Mouse (Mus musculus) B cell, adult 2 months (primary cell): ENCODE results near the gene March10.
A peak's percentile ranks its signal among the peaks of the same experiment; 100 is the strongest.

Experiments
- DNase-seq, 2 experiments: peaks; one replicate each; pipeline ENCODE4 v3.0.0; 2022

March10 gene

DNA sequence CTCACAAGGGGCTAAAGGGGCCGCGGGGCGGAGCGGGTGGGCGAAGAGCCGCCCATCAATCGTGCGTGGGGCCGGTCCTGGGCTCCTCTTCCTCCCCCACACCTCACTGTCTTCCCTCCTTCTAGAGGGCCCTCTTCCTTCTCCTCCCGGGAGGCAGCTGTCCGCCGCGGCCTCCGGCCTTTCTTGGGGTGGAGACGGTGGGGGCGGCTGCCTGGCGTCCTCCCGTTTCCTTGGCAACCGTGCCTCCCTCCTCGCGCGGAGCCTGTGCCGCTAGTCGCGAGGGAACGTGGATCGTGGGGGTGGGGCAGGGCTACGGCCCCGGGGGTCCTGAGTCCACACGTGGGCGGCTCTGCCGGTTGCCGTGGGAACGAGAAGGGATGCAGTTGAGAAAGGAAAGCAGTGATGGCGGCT, at the start of gene March10:
Gene March10 (minus strand): TSS at position 239 of the 411 bp plus-strand sequence.
- DNase-seq = no peak

DNA sequence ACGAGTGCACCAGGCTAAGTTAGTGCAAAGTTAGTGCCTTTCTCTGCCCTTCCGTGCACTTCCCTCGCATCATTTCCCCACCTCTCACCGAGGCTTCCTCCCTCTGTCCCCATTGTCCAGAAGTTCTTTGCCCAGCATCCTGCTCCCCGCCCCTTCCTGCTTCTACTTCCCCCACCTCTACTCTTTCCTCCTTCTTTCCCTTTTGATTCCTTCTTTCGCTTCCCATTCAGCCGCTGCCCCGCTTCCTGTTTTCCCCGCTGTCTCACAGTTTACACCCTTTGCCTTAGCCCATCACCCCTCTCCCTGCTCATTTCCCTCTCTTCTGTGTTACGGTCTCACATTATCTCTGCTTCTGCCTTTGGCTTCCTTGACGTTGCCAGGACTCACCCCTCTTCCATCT, 49.8 kb upstream of the March10 start:
- no peak for DNase-seq

DNA sequence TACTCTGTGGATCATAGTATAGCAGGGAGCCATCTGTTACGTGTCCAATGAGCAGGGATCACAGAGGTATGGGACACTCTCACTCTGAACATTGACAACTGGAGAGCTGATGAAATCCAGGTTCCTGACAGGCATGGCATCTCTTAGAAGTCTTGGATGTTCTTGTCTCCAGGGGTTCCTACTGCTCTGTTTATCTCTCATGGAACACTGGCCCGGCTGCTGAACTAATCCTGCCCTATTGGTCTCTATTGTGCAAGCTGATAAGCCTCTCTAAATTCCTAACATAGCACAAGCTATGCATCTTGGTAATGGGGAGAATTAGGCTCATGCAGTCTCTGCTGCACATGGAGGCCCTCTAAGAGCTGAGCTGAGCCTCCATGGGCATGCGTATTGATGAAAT, 48.5 kb upstream of the March10 start:
- no peak for DNase-seq

DNA sequence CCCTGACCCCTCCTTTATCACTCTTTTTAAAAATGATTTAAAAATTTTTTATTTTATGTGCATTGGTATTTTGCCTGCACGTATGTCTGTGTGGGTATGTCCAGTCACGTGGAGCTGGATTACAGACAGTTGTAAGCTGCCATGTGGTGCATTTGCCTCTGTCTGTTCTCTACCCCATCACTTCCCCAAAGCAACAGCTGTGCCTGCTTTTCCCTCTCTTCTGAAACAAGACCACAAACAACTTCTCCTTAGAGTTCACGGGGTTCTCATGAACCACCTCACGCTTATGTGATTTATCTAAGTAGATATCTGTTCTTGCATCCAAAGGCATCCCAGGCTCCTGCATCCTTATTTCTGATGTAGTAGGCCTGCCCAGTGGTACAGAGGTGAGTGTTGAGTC, 45.8 kb upstream of the March10 start:
- DNase-seq = no peak

DNA sequence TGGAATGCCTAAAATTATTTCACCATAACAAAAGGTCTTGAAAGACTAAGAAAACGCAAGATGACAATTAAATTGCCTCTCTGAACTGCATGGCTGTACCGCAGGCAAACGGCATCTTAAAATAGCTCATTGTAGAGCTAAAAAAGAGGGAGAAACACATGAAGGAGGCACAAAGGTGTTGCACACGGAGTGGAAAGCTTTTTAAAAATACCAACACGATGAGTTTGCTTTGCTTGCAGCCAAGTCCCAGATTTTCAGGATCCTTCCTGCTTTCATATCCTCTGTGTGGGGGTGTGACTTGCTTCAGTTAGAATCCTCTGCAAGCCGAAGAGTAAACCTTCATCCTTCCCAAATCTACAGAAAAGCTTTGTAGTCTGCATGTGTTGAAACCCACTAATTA, 41.0 kb upstream of the March10 start:
- no peak for DNase-seq

DNA sequence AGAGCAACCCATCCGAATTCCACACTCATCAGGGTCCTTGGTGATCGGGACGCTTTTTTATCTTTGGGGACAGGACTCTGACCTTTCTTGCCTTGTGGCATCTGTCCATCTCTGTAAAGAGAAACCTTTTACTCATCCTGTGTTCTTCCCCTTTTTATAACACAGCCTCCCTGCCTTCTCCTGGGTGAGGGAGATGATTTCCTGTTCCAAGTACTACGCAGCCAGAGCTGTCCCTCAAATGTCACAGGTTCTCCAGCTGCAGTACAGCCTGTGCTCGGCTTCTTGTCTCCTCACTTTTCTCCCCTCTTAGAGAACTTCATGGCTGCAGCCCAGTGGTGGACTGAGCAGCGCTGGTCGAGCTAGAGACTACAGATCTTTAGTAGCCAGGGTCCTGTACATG, 40.1 kb upstream of the March10 start:
- no peak for DNase-seq

DNA sequence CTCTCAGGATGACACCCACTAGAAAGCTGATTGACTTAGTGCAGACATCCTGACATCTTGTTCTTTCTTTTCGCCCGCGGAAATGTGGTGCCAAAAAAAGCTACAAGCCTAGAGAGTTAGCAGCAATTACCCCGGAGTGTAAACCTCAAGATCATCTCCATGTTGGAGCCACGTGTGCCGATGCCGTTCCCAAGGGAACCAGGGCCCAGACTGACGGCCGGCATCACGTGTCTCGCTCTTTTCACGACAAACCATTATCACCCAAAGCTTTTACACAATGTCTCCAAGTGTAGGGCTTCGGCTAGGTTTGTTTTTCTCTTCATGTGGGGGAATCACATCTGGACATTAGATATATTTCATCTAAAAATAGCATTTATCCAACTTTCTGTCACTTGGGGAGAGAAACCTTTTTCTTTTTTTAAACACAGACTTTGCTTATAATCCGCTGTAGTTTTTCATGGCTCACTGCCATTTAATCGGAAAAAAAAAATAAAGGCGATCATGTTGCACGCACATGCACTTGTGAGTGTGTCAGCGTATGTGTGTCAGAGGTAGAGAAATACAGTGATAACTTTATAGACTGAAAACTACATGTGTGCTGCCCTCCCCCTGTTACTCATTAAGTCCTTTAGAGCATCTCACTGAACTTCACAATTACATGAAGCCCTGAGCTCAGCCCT, 39.2 kb upstream of the March10 start:
- no peak for DNase-seq

DNA sequence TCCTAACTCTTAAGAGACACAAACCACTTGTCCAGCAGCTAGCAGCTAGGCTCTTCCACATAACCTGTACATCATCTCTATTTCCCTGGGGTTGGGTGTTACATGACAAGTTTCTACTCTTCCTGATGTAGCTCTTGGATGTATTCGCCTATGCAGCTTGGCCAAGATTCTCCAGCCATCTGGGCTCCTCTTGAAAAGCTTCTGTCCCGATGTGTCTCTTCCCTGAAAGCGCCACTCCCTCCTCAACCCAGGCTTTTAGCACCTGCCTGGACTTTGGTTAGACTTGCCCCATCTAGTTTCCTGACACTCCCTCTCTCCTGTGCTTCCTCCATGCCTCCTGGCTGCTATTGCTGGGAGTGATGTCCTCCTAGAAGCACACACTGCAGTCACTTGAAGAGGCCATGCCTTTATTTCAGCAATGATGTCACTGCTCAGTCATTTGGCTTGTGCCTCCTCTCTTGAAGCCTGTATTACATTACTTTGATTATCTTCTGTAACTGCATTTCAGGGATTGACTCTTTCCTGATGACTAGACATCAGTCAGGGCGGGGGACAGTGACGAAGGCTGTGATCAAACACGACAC, 38.3 kb upstream of the March10 start:
- no peak for DNase-seq

DNA sequence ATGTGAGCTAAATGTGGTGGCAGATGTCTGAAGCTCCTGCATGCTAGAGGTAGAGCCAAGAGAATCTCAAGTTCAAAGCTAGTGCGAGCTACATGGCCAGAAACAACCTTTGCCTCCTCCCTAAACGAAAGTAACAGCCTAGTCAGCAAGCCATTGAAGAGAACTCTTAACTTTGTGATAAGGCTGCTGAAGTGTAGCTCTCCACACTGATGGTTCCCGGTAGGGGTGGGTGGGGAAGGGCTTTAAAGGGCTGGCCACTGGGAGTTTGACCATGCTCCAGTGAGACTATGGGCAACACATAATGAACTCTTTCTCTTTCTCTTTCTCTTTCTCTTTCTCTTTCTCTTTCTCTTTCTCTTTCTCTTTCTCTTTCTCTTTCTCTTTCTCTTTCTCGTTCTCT, 35.9 kb upstream of the March10 start:
- peak in 1 of 2 experiments; percentile 6 for DNase-seq

DNA sequence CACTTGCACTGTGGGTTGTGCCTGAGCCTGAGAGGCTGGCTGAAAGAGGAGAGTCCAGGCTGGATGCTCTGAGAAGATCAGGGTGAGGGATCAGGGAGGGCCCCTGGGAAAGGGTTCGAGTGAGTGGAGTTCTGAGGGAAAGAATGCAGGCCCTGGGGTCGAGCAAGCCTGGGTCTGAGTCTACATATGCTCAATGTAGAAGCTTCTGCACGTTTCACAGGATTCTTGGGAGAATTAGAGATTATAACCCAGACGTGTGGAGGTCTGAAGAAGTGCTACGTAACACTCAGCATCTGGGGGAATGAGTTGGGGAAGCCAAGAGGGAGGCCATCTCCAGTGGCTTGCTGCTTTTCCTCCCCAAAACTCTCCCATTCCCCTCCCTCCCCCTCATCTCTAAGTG, 34.4 kb upstream of the March10 start:
- no peak for DNase-seq

DNA sequence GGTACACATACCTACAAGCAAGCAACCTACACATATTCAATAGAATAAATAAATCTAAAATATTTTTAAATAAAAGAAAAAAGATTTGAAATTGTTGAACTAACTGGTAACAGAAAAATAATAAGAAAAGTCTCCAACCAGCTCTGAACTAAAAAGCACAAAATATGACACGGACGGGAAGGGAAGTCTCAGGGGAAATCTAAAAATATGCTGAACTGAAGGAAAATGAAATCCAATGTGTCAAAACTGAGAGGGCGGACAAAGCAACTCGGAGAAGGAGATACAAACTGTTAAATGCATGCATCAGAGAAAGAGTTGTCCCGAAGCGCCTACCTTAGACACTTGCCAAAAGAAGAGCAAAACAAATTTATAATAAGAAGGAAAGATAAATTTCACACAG, 28.9 kb upstream of the March10 start:
- DNase-seq = no peak

DNA sequence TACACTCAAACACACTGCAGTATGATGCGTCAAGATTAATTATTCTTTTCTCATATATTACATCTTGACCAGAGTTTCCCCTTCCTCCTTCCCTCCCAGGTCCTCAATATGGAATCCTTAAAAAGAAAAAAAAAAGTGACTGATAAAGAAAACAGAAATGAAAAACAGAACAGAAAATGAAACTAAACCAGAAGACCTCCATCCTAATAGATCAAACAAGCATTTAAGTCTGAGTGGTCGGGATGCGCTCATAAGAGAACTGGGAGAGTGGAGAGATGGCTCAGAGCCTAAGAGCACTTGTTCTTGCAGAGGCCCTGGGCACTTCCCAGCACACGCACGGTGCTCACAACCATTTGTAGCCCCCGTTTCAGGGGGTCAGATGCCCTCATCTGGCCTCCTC, 28.5 kb upstream of the March10 start:
- no peak for DNase-seq

DNA sequence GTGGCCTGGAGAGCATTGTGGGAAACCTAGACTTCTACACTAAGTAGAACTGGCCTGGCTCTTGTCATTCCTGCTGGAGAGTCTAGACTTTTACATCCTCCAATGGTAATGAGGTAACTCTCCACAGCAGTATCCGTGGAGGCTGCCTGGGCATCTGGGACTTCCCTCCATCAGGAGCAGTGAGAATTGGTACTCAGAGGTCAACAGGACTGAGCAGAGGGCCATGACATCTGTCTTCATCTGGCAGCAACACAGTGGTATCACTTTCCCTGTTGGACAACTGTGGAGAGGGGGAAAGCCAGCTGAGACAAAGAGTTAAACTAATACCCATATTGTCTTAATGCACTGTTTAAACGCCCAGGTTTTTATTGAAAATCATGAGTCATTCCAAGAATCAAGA, 26.2 kb upstream of the March10 start:
- DNase-seq = no peak

DNA sequence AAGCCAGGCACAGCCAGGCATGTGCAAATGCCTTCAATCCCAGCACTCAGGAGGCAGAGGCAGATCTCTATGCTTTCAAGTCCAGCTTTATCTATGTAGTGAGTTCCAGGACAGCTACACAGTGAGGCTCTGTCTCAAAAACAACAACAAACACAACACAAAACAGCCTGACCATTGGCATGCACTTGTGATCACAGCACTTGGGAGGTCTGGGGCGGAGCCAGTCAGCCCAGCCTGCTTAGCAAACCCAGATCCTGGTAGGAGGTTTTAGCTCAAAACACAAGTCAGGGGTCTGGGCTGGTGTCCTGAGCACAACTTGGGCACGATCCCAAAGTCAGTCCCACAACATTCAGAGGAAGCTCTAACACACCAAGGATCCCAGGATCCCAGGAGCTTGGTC, 18.2 kb upstream of the March10 start:
- no peak for DNase-seq

DNA sequence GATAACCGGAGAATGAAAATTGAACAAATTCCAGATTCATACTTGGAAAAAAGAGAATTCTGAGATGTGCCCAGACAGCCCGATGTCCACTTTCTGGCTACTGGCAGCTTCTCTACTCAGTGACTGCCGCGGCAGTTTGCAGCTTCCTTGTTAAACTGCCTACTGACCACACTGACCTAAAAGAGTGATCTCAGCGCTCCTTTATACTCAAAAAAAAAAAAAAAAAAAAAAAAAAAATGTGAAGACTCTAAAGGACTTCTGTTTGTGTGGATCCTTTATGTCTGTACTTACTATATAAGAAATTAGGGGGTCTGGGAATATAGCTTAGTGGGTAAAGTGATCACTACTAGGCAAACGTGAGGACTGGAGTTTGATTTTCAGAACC, 17.8 kb upstream of the March10 start:
- no peak for DNase-seq

DNA sequence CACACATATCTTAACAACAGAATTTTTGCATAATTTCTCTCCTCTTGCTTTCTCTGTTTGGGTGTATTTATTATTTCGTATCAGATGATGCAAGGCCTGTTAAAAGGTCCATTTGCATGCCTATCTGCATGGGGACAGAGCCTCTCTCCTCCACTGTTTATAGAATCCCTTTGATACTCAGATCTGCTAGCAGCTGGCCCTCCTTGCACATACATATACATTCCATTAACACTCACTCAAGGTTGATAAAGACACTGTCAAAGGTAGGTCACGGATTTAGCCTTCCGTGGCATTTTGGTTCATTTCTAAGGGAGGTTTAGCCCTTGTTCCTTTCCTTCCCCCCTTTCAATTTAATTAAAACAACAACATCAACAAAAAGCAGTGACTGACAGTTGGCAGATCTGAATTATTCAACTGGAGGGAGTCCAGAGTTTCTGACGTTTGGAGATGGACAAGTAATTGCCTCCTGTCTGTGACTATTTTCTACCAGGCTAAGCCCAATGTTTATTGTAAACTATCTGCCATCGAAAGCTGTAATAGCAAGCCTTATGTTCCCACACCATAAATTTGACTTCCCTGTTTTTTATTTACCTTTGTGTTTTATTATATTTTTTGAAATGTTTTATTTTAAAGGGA, 17.3 kb upstream of the March10 start:
- DNase-seq = no peak

DNA sequence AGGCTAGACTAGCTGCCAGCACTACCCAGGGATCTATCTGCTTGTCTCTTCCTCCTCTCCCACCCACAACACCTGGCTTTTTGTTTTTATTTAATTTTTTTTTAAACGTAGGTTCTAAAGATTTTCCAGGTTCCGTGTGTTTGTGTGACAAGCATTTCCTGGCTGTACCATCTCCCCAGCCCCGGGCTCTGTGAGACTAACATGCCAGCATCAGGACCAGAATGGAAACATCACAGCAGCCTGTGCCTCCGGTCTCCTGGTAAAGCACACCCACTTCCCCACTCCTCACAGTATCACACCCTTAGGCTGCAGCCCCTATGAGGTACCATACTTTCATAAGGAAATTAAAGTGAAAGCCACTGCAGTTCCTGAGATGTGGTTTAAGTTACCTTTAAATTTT, 16.1 kb upstream of the March10 start:
- no peak for DNase-seq

DNA sequence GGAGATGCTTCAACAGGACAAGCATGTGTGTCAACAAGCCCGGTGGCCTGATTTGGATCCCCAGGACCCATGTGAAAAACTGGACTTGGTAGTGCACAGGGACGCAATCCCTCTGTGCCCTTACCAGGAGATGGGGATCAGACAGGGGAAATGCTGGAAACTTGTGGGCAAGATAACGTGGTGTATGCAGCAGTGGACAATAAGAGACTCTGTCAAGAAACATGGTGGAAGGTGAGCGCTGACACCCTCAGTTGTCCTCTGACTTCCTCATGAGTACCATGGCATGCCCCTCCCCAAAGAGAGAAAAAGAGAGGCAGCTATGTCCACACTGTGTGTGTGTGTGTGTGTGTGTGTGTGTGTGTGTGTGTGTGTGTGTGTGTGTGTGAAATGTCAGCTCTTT, 14.4 kb upstream of the March10 start:
- DNase-seq = no peak

DNA sequence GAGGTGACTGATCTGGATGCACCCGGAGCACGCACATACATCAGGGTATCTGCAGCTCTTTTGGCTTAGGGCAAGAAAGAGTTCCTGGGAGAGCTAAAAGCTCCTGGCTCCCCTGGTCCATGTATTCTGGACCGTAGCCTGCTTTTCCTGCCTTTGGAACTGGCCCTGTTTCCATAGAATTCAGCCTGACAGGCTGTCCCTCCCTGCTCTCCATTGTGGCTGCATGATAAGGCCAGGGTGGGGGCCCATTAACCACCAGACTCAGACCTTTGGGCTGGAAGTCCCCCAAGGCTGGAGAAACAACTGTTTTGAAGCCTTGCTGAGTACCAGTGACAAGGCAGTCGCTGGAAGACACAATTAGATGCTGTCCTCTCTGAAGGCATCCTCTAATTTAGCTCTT, 13.0 kb upstream of the March10 start:
- no peak for DNase-seq

DNA sequence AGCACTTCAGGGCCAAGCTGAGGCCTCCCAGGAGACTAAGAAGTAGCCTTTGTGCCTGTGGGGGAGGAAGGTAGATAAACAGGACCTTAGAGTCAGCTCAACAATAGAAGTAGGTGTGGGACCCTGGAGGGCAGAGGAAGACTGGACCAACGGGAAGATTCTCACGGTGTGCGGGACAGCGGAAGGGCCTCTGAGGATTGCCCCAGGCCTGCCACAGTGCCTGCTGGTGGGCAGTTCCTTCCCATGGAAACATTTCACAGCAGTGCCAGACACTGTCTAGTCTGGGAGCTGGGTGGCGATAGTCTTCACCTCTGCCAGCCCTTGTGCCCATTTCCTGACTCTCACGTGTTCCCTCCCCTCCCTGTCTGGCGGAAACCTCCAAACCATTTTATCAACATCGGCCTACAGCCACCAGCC, 12.6 kb upstream of the March10 start:
- no peak for DNase-seq

DNA sequence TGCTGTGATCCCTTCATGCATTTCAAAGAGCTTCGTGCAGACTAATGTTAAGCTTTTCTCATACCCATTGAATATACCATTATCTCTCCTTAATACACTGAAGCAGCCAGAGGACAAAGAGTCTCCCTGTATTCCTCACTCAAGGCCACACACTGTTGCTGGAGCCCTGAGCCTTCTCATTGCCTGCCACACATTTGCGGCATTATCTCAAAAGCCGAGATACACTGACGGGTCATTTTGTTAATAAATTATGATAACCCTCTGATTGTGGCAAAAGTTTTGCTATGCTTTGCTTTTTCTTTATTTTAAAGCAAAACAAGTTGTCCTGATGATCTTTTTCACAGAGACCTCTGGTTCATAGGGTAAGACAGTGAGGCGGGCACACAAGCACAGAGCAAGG, 11.9 kb upstream of the March10 start:
- DNase-seq = no peak

DNA sequence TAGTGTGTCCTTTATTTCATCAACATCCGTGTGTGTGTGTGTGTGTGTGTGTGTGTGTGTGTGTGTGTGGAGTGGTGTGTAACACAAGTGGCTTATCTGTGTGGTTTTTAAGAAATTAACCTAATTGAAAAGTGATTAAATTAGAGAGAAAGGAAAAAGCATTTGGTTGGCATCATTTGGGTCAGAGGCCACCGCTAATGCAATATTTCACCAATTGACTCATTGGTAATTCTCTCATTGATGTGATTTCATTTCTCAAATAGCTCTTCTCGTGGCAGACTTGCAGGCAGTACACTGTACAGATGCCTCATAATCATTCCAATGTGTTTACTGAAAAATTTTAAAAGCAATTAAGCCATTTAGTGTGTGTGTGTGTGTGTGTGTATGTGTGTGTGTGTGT, 11.3 kb upstream of the March10 start:
- no peak for DNase-seq

DNA sequence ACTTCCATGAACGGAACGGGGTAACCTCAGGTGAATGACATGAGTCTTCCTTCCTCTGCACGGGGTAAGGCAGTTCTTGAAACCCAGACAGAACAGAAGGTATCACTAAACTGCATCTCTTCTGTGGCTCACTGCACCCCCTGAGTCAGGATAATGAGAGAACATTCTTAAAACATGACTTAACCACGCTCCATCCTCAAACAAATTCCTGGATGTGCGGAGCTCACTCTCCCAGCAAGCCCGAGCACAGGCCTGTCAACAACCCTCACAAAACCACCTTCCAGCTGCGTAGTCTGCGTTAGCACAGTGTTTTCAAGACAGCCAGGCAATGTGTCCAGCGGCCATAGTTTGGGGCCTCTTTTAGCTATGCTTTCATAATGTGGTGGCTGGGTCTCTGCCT, 10.7 kb upstream of the March10 start:
- no peak for DNase-seq

DNA sequence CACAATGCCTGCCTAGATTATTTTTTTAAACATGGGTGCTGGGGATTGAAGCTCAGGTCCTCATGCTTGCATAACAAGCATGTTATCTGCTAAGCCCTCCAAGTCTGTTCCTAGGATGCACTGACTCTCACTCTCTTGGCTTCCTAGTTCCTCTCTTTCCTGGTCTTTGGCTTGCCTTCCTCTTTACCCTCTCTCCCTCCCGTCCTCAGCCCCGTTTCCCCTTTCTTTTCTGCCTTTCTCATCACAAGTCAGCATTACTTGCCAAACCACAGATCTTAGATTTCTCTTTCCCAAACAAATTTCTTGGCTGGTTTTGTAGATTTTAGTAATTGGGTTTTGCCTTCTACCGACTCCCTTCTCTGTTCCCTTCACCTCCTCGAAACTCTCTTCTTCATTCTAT, 10.2 kb upstream of the March10 start:
- no peak for DNase-seq

DNA sequence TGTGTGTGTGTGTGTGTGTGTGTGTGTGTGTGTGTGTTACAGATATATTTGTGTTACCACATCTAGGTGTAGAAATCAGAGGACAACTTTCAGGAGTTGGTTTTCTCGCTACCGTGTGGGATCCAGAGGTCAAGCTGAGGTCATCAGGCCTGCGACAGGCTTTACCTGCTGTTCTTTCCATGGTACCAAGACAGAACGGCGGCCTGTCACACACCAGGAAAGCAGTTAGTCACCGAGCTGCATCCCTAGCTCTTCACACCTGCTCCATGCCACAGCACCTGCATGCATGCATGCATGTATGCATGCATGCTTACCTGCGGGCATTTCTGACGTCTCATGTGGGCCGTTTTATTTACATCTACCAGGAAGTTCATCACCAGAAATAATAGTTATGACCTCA, 9.0 kb upstream of the March10 start:
- DNase-seq = no peak
